Mouse (Mus musculus): ENCODE data around the gene Kif27.
"Not testable (repeated sequence)": the region's sequence is repeated elsewhere in the genome, so short reads cannot be mapped to it uniquely, and the experiment has no call there.

Kif27 gene

GRCm38 (mm10) chr13:58358629-58359303, at the start of gene Kif27:
Gene Kif27 (minus strand): TSS chr13:58359122.
- peak; percentile 86 to 87 for DNase-seq

- not testable (repeated sequence) for DNase-seq
Measured at GRCm38 (mm10) chr13:58403243-58403642, 44.3 kb upstream of the Kif27 start, which contains the start of gene Hnrnpk. Gene Hnrnpk (minus strand): TSS chr13:58403343.

- DNase-seq, result no peak
Measured at GRCm38 (mm10) chr13:58402744-58403110, 43.8 kb upstream of the Kif27 start.

GRCm38 (mm10) chr13:58402003-58402743, 43.3 kb upstream of the Kif27 start, which contains the start of gene Rmi1:
Gene Rmi1 (plus strand): TSS chr13:58402248.
- peak; percentile 95 to 96 for DNase-seq

- peak; percentile 41 to 65 for DNase-seq
Measured at GRCm38 (mm10) chr13:58401135-58402002, 42.4 kb upstream of the Kif27 start.

GRCm38 (mm10) chr13:58400576-58400975, 41.7 kb upstream of the Kif27 start:
- no peak for DNase-seq

- DNase-seq, result no peak
Measured at GRCm38 (mm10) chr13:58397651-58398050, 38.7 kb upstream of the Kif27 start.

GRCm38 (mm10) chr13:58394392-58394791, 35.5 kb upstream of the Kif27 start:
- not testable (repeated sequence) for DNase-seq

- DNase-seq, result no peak
Measured at GRCm38 (mm10) chr13:58389324-58389951, 30.5 kb upstream of the Kif27 start.

- peak in 1 of 2 experiments; percentile 10 for DNase-seq
Measured at GRCm38 (mm10) chr13:58388379-58388778, 29.5 kb upstream of the Kif27 start.

- peak; percentile 57 to 82 for DNase-seq
Measured at GRCm38 (mm10) chr13:58387948-58388347, 29.0 kb upstream of the Kif27 start.

GRCm38 (mm10) chr13:58385547-58385920, 26.6 kb upstream of the Kif27 start:
- no peak for DNase-seq

GRCm38 (mm10) chr13:58384779-58385546, 26.0 kb upstream of the Kif27 start, which contains the start of gene 2210016F16Rik:
Gene 2210016F16Rik (minus strand): TSS chr13:58385225.
- peak; percentile 44 to 64 for DNase-seq

GRCm38 (mm10) chr13:58384371-58384770, 25.4 kb upstream of the Kif27 start:
- no peak for DNase-seq

- DNase-seq, result no peak
Measured at GRCm38 (mm10) chr13:58373153-58373470, 14.2 kb upstream of the Kif27 start.

GRCm38 (mm10) chr13:58372278-58373152, 13.6 kb upstream of the Kif27 start:
- DNase-seq, result no peak

- DNase-seq, result no peak
Measured at GRCm38 (mm10) chr13:58368835-58369234, 9.9 kb upstream of the Kif27 start.

- DNase-seq, result no peak
Measured at GRCm38 (mm10) chr13:58367641-58368040, 8.7 kb upstream of the Kif27 start.

- DNase-seq, result no peak
Measured at GRCm38 (mm10) chr13:58366373-58366772, 7.5 kb upstream of the Kif27 start.

- DNase-seq, result not testable (repeated sequence)
Measured at GRCm38 (mm10) chr13:58365179-58365578, 6.3 kb upstream of the Kif27 start.
